Mouse (Mus musculus) lung, adult 2 months (tissue): ENCODE measurements at regions not wholly inside any gene's neighbourhood (a gene's known extent, or its start where the extent isn't known, plus 50 kb on each side); places are given as distances from the start of the nearest gene placed in this dataset.

ENCODE experiments used
- CTCF ChIP-seq: fragments of 200-500 bp; IDR thresholded peaks from 2 replicates; pipeline ENCODE4 v1.5.1; 2011; ENCODE audit warnings: mild to moderate bottlenecking, low read length, control low read depth; ENCODE audit not compliant: insufficient read depth
- POLR2A ChIP-seq: fragments of 200-500 bp; IDR thresholded peaks from 2 replicates; pipeline ENCODE4 v1.6.1; 2011; ENCODE audit warnings: low read depth, mild to moderate bottlenecking, control low read depth, low read length, borderline replicate concordance; ENCODE audit errors: extremely low read depth

GRCm38 (mm10) chr9:90326531-90326930, 55.9 kb upstream of the Tbc1d2b start:
- TF ChIP-seq CTCF (no peak), POLR2A (no peak)
